Mouse (Mus musculus) gastrocnemius, postnatal 25 days (tissue): ENCODE measurements around the gene Trim3. TPM values are rescaled to one million over a fixed set of nuclear protein-coding genes. Genes with fewer than 3 reads are reported as not detected.
A peak's percentile ranks its signal among the peaks of the same experiment; 100 is the strongest.

Experiments
- DNase-seq: peaks from one replicate; pipeline ENCODE4 v3.0.0; 2022
- long read RNA-seq, 2 experiments: library from polyadenylated mRNA; stranded (forward); transcript quantifications; one replicate each; pipeline ENCODE4 v2.0.0; 2021
- total RNA-seq, 2 experiments: library from RNA; stranded (reverse); gene quantifications; 1 replicate in 1 of 2; 2 replicates in 1 of 2; pipeline ENCODE4 v1.2.3; 2021

Trim3 gene
- 10 to 100 TPM; 14.7 to 17.0 TPM for total RNA-seq
- long read RNA-seq, experiment 1, transcript Trim3-202 (12 exons, 2,841 nt): major isoform, 5 of 14 reads
- long read RNA-seq, experiment 1, partial matches to known transcripts: 2 of 14 reads
- long read RNA-seq, experiment 1, other reads (novel, unspliced or antisense): 5 of 14 reads
- long read RNA-seq, experiment 2, transcript Trim3-201 (12 exons, 3,016 nt): major isoform, 6 of 24 reads
- long read RNA-seq, experiment 2, transcript Trim3-202 (12 exons, 2,841 nt): major isoform, 6 of 24 reads
- long read RNA-seq, experiment 2, partial matches to known transcripts: 5 of 24 reads
- long read RNA-seq, experiment 2, other reads (novel, unspliced or antisense): 7 of 24 reads

GRCm38 (mm10) chr7:105633127-105633800 lies at the start of gene Trim3:
Trim3 (minus strand) TSS chr7:105633571.
- peak; percentile 94 for DNase-seq

DNA sequence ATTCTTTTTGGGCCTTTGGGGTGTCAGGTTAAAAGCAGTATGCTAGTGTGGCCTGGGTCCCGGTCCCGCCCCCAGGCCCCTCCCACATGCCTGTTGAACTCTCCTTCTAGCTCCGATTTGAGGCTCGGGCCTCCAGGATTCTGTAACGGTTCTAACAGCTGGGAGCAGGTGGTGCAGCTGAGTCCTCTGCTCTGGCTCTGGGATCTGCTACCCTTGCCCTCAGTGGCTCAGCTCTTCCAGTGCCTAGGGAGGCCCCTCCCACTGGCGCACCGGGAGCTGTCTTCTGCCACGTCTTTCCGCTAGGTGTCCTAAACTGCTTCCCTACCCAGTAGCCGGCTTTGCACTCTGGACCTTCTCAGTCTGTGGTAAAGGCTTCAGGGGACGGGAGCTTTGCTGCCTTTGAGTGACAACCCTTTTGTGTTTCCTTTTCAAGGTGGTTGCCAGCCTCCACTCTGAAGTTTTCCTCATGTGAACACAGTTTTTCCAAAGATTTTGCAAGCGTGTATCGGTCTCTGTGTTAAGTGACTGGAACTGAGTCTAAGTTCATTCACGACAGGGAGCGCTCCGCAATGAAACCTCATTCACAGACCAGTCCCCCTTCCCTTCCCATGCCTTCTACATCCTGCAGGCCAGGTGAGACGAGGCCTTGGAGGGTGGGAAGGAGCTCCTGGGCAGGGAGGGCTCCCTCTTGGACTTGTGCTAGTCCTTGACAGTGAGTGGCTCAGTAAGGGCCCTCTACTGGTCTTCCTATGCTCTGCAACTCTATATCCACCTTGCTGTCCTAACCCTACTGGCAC lies 17.5 kb upstream of the Trim3 start, which contains the start of gene Dnhd1:
Gene Dnhd1 (plus strand): TSS at position 189 of the 797 bp plus-strand sequence.
- DNase-seq: peak; percentile 82

DNA sequence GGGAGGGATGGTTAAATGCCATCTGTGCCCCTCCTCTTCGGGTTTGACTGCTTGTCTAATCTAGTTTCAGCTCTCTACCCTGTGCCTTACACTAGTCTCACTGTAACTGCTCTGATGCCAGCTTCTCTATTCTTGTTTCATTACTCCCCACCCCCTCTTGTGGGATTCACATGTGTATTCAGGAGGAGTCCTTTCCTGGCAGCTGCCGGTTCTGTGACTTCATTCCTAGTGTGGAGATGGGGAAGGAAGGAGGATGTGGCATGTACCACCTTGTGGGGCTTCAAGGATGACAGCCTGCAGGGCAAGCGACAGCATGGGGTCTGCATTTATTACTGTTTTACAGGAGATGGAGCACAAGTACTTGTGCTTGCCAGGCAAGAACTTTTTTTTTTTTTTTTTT lies 8.6 kb upstream of the Trim3 start:
- no peak for DNase-seq

DNA sequence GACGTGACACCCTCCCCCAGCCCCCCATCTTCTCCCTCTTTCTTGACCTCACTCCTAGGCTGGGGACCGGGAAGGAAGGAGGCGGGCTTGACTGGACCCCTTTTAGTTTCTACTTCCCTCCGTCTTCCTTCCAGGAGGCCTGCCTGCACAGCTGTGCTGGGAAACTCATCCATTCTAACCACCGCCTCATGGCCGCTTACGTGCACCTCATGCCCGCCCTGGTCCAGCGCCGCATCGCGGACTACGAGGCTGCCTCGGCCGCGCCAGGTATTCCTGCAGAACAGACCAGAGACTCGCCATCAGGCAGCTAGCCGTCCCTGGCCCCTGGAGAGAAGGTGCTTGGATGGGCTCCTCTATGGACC lies 7.5 kb upstream of the Trim3 start:
- no peak for DNase-seq

- DNase-seq: peak; percentile 97
Measured at GRCm38 (mm10) chr7:105640233-105640893, 7.0 kb upstream of the Trim3 start, which contains the start of the genes Arfip2 and Gm45799. Arfip2 (minus strand) TSS chr7:105640416. Gm45799 (plus strand) TSS chr7:105640552.

GRCm38 (mm10) chr7:105639756-105640155 lies 6.4 kb upstream of the Trim3 start, which contains the start of gene Timm10b:
Timm10b (plus strand) TSS chr7:105640056.
- DNase-seq: no peak

DNA sequence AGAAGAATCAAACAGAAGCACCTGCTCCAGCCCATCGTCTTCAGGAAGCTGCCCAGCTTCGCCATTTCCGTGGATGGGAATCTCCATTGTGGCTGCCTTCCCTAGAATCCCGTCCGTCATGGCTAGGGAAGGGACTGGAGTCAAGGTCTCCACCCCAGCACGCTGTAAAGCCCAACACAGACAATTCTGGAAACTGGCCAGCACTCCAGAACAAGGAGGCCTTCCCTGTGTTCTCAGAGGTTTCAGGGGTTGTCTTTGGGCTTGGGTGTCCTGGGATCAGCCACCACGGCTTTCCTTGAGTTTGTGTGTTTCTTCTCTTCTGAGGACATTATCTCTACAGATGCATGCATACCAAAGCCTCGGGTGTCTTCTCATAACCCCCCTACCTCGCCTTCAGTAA lies 5.9 kb upstream of the Trim3 start:
- no peak for DNase-seq

GRCm38 (mm10) chr7:105638776-105639175 lies 5.4 kb upstream of the Trim3 start:
- no peak for DNase-seq

GRCm38 (mm10) chr7:105635726-105636125 lies 2.4 kb upstream of the Trim3 start:
- peak; percentile 33 for DNase-seq

GRCm38 (mm10) chr7:105634272-105634920 lies 1.0 kb upstream of the Trim3 start:
- DNase-seq: no peak

DNA sequence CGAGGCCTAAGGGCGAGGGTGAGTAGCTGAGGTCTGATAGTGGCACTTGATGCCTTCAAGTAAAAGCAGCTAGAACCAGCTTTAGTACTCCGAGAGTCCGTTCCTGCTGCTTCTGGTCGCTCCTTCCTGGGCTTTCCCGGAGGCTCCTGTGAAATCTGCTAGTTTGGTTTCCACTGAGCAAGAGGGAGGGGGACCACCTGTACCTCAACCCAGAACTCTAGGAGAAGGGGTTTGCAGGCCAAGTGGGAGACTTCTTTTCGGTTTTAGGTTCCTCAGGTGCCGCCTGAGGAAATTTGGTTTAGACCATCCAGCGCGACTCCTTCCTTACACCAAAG lies 397 bp upstream of the Trim3 start:
- DNase-seq: no peak

- DNase-seq: no peak
Measured at GRCm38 (mm10) chr7:105632551-105632972, 809 bp downstream of the Trim3 start.

DNA sequence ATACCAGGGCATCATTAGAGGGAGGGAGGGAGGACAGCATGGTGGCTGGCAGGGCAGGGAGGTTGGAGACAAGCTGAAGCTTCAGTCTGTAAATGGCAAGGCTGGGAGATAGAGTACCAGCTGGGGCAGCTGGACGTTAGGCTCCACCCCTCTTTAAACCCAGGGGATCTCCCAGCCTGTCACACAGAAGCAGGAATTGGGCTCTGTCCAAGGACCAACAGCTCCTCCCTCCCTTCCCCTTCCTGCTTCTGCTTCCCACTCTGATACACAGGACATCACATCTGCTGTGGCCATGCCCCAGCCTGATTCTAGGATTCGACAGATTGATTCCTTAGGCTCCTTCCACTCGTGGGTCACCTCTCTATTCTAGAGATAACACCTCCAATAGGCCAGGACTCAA lies 4.7 kb downstream of the Trim3 start:
- DNase-seq: peak; percentile 76

- no peak for DNase-seq
Measured at GRCm38 (mm10) chr7:105625397-105625796, 8.0 kb downstream of the Trim3 start.

DNA sequence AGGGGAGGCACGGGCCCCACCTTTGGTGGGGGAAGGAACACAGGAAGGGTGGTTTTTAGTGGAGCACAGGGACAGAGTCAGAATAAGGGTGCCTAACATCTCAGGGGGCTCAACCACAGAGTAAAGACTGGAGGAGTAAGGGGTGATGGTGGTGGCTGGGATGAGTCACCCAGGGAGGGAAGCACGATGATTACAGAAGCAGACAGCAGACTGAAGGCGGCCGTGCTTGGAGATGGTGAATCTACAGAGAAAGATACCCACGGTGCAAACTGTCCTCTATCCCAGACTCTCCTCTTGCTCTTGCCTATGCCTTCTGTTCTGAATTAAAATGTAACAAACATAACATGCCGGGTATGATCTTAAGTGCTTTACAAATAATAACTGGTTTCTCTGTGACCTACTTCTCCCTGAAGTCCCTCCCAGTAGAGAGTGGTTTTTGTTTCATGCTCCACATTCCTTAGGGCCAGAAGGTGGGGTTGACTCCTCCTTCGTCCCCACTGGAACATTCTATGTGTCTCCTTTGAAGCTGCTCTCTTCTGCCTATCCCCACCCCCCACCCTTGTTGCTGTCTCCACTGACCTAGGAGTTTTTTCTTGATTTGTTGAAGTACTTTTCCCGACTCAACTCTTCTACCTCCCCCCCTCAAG lies 11.6 kb downstream of the Trim3 start:
- DNase-seq: no peak

GRCm38 (mm10) chr7:105621053-105621452 lies 12.3 kb downstream of the Trim3 start:
- no peak for DNase-seq

DNA sequence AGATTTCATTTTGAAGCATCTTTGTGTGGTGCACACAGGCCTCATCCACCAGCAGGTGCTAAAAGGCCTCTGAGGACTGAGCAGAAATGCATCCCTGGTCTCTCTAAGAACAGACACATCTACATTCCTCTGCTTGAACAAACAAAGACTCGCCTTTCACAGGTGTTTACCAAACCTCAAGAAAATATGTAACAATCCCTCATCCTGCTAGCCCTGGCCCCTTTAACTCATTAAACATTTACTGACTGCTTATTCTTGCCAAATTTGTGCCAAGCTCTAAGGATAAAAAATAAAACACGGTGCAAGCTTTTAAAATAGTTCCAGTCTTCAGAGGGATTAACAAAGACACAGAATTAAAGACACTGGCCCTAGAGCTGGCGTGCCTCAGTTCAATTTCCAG lies 13.7 kb downstream of the Trim3 start:
- no peak for DNase-seq

DNA sequence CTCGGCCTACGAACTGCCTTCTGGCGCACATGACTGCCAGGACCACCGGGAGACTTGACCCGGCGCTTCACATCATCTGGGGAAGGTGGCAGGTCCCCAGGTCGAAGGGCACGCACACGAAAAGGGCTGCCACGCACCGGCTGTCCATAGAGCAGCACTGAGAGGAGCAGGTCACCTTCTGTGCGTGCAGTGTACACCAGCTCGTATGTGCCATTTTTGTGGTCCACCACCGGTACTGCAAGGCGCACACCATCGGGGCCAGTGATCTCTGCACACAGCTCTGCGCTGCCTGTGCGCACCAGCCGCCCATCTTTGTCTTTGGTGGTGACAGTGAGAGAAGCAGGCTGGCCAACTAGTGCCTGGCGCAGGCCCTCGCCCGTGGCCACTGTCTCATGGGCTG lies 15.6 kb downstream of the Trim3 start:
- no peak for DNase-seq

GRCm38 (mm10) chr7:105616561-105616960 lies 16.8 kb downstream of the Trim3 start:
- no peak for DNase-seq

DNA sequence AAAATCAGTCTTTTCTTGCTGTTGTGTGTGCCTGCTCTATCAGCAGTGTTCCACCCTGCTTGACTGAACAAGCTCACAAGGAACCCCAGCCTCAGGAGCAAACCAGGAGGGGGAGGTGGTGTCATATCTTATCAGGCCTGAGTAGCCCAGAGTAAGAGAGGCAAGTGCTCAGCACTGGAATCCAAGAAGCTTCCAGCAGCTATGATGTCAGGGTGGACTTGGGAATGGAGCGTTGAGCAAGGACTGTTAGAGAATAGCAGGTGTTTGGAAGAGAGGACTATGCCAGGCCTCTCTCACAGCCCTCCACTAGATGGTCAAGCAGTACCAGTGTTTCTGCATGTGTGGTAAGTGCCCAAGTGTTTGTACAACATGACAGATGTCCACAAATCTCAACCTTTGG lies 17.7 kb downstream of the Trim3 start:
- DNase-seq: no peak

DNA sequence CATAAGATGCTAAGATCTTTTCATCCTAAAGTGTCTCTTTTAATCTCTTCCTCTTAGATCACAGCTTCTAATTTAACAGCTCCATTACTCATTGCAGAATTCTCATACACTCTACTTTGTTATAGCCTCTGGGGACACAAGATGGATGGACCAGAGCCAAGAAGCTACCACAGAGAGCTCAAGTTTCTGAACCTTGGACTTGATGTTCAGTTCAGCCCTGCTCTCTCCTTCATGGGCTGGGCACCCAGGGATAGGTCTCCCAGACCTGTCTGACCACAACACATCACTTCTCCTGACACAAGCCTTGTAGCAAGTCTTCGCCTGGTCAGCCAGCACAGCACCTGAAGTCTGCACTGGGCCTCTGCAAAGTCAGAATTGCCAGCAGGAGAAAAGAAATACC lies 19.0 kb downstream of the Trim3 start:
- DNase-seq: no peak
